Mouse (Mus musculus) erythroblast, embryonic 14.5 days (primary cell): ENCODE results near the gene Plekhm1. TPM values are rescaled to one million over a fixed set of nuclear protein-coding genes. Genes with fewer than 3 reads are reported as not detected.

Source experiments
- H3K27me3 ChIP-seq: 2 replicates; pipeline ENCODE4 v1.6.1; 2012; ENCODE audit warnings: inconsistent platforms; ENCODE audit not compliant: control insufficient read depth
- H3K36me3 ChIP-seq: 2 replicates; pipeline ENCODE4 v1.6.1; 2012; ENCODE audit warnings: mild to moderate bottlenecking, inconsistent platforms; ENCODE audit not compliant: control insufficient read depth
- H3K4me1 ChIP-seq: 2 replicates; pipeline ENCODE4 v1.6.1; 2012; ENCODE audit warnings: inconsistent platforms; ENCODE audit not compliant: control insufficient read depth
- H3K4me3 ChIP-seq: replicated peaks from 2 replicates; pipeline ENCODE3; 2012; ENCODE audit warnings: moderate library complexity, mild to moderate bottlenecking, inconsistent platforms
- H3K9me3 ChIP-seq: 2 replicates; pipeline ENCODE4 v1.6.1; 2012; ENCODE audit warnings: low read length, inconsistent platforms, mixed read lengths; ENCODE audit not compliant: control insufficient read depth
- GATA1 ChIP-seq: IDR thresholded peaks from 2 replicates; pipeline ENCODE4 v1.6.1; 2012; ENCODE audit warnings: low read length, inconsistent platforms, mixed read lengths
- TAL1 ChIP-seq: IDR thresholded peaks from 3 replicates; pipeline ENCODE4 v1.6.1; 2012; ENCODE audit warnings: low read length, inconsistent platforms, mixed read lengths
- polyA plus RNA-seq: library from polyadenylated mRNA; stranded (reverse); fragments of >175 nt; gene quantifications from 2 replicates; pipeline ENCODE4 v1.2.3, GENCODE M21; 2012

Plekhm1 gene
- polyA plus RNA-seq, 1 experiment, result 0.51 TPM

DNA sequence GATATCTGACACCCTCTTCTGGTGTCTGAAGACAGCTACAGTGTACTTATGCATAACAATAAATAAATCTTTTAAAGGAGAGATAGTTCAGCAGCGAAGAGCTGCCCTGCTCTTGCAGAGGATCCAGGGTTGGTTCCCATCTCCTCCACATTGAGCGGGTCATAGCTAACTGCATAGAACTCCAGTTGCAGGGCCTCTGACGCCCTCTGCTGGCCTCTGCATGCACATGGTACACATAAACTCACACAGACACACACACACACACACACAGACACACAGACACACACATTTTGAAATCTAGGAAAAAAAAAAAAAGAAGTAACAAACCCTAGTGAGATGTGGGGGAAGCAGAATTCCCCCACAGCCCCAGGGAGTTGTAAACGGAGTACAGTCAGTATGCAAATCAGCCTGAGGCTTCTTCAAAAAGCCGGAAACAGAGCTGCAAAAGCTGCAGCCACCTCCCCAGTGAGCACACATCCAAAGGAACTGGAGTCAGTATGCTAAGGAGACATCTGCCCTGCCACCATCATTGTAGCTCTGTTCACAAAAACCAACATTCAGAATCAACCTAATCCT lies 60.2 kb downstream of the Plekhm1 start:
- Histone ChIP-seq H3K36me3 (no peaks in the 10 kb centered on the region), H3K4me1 (no peaks in the 10 kb centered on the region), H3K4me3 (no peak overlapping the region), H3K27me3 (no peaks in the 10 kb centered on the region), H3K9me3 (peaks cover 15% of the 10 kb centered on the region)
- TF ChIP-seq TAL1 (no peak), GATA1 (no peak)

DNA sequence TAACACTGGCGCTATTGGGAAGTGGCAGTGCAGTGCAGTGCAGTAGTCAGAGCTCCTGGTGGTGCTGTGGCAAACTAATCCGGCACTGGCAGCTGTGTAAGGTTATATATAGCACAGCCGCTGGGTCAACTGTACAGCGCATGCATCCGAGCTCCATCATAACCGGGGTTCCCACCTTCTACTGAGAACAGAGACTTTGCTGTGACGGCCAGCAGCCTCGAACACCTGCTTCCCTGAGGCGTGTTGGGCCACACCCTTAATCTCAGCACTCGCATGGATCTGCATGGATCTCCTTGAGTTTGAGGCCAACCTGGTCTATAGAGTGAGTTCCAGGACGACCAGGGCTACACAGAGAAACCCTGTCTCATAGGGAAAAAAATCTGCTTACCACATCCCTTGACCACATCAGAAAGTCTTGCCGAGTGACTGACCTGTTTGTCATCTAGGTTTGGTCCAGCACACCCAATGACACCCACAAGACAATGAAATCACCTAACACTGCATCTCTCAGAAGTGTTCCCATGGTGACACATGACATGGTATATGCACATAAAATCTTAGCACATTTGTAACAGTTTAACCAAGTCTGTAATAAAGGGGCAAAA lies 61.7 kb downstream of the Plekhm1 start:
- H3K4me3 ChIP-seq, result no peak overlapping the region
- TF ChIP-seq TAL1, result no peak
- no peak for TF ChIP-seq GATA1
- H3K27me3 ChIP-seq, result no peaks in the 10 kb centered on the region
- H3K36me3 ChIP-seq, result no peaks in the 10 kb centered on the region
- peaks cover 4% of the 10 kb centered on the region for H3K4me1 ChIP-seq
- H3K9me3 ChIP-seq, result peaks cover 15% of the 10 kb centered on the region

DNA sequence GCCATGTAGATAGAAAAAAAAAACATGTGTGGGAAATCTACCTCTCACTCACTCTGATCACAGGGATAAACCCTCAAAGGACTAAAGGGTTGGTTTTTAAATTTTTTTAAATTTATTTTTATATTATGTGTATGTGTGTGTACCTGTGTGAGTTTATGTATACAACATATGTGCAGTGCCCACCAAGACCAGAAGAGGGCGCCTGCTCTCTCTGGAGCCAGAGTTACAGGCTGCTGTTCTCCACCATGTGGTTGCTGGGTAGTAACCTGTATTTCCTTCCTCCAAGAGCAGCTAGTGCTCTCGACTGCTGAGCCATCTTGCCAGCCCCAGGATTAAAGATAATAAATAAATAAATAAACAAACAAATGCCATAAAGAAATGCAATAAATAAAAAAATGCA lies 62.8 kb downstream of the Plekhm1 start:
- H3K36me3 ChIP-seq, result no peaks in the 10 kb centered on the region
- peaks cover 15% of the 10 kb centered on the region for H3K9me3 ChIP-seq
- no peak for TF ChIP-seq GATA1
- TF ChIP-seq TAL1, result no peak
- H3K4me3 ChIP-seq, result no peak overlapping the region
- no peaks in the 10 kb centered on the region for H3K27me3 ChIP-seq
- peaks cover 4% of the 10 kb centered on the region for H3K4me1 ChIP-seq

DNA sequence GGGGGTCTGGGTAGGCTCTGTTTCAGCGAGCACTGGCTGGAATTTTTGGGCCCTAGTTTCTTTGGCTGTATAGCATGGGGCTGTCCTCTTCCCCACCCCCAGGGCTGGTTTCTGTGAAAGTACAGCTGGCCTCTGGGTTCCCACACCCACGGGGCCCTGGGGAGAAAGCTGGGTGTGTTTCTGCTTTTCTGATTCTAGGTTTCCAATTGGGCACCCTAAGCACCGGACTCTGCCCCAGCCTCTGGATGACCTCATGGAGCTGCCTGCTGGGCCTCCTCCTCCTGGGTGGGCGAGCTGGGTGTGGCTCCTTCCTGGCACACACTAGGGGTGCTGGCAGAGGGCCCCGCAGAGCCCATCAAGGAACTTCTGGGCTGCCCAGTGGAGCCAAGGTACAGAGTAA lies 65.8 kb downstream of the Plekhm1 start:
- Histone ChIP-seq H3K9me3 (peaks cover 4% of the 10 kb centered on the region), H3K36me3 (no peaks in the 10 kb centered on the region), H3K4me3 (no peak overlapping the region), H3K27me3 (no peaks in the 10 kb centered on the region), H3K4me1 (peaks cover 4% of the 10 kb centered on the region)
- no peak for TF ChIP-seq GATA1
- TF ChIP-seq TAL1, result no peak

DNA sequence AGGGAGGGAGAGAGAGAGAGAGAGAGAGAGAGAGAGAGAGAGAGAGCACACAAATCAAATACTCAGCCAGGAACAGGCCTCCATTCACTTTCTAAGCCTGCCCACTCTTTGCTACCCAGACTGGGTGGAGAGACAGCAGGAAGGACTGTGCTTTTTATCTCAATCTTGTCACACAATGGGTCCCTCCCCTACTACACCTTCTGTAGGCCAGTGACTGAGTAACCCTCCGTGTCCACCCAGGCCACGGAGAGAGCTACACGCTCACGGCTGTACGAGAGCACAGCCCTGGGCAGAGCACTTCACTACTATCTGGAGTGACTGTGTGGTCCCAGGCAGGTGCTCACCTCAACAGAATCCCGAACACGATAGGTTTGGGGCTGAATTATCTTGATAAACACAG lies 66.3 kb downstream of the Plekhm1 start:
- Histone ChIP-seq H3K9me3 (peaks cover 4% of the 10 kb centered on the region), H3K27me3 (no peaks in the 10 kb centered on the region), H3K4me1 (peaks cover 4% of the 10 kb centered on the region), H3K36me3 (no peaks in the 10 kb centered on the region), H3K4me3 (no peak overlapping the region)
- TF ChIP-seq TAL1 (no peak), GATA1 (no peak)

DNA sequence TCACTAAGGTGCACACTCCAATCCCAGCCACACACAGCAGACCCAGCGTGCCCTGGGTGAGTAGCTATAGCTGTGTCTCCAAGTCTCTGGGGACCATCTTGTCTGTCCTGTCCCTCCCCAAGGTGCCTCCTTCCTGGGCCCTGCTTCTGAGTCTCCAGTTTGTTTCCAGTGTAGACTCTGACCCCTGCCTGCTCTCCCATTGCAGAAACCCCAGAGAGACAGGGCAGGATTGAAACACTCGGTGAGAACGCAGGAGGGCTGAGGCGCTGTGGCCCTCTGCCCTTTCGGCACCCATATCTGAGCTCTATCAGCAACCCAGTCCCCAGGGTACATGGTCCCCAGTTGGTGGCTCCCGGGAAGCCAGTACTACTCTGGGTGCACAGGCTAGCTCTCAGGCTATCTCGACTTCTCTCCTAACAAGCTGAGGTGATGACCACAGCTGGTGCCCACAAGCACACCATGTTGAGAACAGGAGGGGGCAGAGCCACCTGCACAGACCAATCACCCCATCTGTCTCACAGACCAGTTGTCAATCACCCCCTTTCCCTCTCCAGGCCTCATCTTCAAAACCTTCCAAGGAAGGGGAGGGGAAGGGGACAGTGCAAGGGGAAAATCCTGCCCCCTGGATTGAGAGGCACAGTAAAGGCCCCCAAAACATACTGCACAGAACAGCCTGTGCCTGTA lies 66.9 kb downstream of the Plekhm1 start:
- TF ChIP-seq TAL1 (no peak), GATA1 (no peak)
- H3K27me3 ChIP-seq, result no peaks in the 10 kb centered on the region
- H3K9me3 ChIP-seq, result peaks cover 4% of the 10 kb centered on the region
- H3K4me3 ChIP-seq, result no peak overlapping the region
- H3K4me1 ChIP-seq, result peaks cover 4% of the 10 kb centered on the region
- no peaks in the 10 kb centered on the region for H3K36me3 ChIP-seq

DNA sequence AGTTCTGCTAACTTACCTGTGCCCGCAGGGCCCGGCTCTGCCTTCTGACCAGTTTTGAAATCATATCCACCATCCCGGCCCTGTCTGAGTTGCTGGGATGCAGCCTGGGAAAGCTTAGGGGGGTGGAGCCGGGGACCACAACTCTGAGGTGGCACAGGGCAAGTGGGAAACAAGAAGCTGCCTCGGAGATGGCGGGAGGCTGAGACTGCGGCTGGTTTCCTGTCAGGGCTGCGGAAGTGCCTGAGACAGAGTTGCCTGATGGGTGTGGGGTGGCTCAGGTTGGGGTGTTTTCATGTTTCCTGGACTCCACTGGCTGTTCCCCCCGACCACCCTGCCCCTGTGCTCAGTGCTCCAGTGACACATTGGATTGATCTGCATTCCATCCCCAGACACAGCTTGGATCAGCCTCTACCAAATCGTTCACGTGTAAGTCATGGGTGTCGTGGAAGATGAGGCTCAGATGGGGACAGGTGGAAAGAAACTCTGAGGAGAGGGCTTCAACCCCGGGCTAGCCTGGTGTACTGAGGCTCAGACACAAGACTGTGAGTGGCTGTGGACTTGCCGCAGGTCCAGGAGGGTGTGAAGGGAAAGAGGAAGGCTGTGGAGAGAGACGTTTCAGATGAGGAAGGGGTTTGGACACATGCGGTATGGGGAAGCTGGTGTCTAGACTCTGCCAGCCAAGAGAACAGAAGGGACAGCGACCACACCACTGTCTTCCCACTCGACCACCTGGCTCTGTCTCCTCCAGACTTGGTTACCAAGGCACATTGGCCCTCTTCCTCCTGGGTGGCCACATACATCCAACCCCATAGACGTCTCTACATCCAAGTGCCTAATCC lies 67.8 kb downstream of the Plekhm1 start:
- no peak for TF ChIP-seq TAL1
- no peak for TF ChIP-seq GATA1
- Histone ChIP-seq H3K36me3 (no peaks in the 10 kb centered on the region), H3K4me1 (peaks cover 4% of the 10 kb centered on the region), H3K27me3 (no peaks in the 10 kb centered on the region), H3K9me3 (peaks cover 3% of the 10 kb centered on the region), H3K4me3 (no peak overlapping the region)

DNA sequence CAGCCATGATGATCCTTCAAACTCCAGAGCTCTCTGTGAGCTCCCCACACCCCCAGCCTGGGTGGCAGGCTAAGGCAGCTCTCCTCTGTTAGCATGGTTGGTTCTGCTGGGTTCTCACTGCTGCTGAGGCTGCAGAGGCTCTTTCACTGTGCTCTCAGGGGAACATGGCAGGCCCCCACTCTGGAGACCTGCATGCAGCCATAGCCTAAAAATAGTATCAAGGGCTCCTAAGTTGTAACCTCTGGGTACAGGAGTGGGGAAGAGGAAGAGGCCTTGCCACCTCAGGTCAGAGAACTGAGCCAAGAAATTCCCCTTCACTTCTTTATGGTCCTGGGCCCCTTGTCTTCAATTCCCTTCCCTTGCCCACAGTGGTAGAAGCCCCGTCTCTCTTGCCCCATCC lies 68.6 kb downstream of the Plekhm1 start:
- Histone ChIP-seq H3K4me3 (no peak overlapping the region), H3K4me1 (peaks cover 4% of the 10 kb centered on the region), H3K36me3 (no peaks in the 10 kb centered on the region), H3K27me3 (no peaks in the 10 kb centered on the region), H3K9me3 (no peaks in the 10 kb centered on the region)
- no peak for TF ChIP-seq GATA1
- no peak for TF ChIP-seq TAL1

DNA sequence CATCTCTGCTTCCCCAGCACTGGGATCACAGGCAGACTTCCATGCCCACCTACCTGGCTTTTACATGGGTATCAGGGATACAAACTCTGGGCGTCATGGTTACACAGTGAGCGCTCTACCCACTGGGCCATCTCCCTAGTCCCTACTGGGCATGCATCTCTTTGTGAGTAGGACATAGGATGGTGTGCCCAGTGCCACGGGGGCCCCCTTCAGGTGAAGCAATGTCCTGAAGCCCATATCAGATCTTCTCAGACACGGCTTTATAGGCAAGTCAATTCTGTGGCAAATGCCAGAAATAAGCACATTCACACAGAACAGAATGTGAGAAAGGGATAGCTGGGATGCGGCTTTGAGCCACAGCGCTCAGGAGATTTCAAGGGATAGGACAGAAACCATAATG lies 69.4 kb downstream of the Plekhm1 start:
- H3K9me3 ChIP-seq, result no peaks in the 10 kb centered on the region
- no peaks in the 10 kb centered on the region for H3K36me3 ChIP-seq
- H3K4me3 ChIP-seq, result no peak overlapping the region
- H3K4me1 ChIP-seq, result peaks cover 4% of the 10 kb centered on the region
- no peaks in the 10 kb centered on the region for H3K27me3 ChIP-seq
- TF ChIP-seq TAL1 (no peak), GATA1 (no peak)
